In genomic region chr7:108972273-108972672, GRCm38 (mm10) we compare ENCODE assay signal across 10 mouse cellular contexts. TPM values are rescaled to one million over a fixed set of nuclear protein-coding genes. Genes with fewer than 3 reads are reported as not detected.
A peak's percentile ranks its signal among the peaks of the same experiment; 100 is the strongest.
DNase-seq lines count a peak whose midpoint lies in the region; ATAC-seq and TF ChIP-seq lines count a peak whose summit lies in the region.
"Had no signal": no experiment of that assay in that cellular context is flagged by ENCODE, and none has a peak within 500 bp of the region (broad histone marks: within the 10 kb centered on the region; RNA-seq: fewer than 3 reads in every experiment).

No protein-coding gene starts in this region.

- H3K9ac ChIP-seq in forebrain, embryonic 14.5 days (ENCODE audit: low read length) = no peak overlapping the region
- H3K9ac ChIP-seq in midbrain, postnatal 0 days (replicated peaks; ENCODE audit: low read length, poor library complexity, severe bottlenecking) = no peak overlapping the region
- H3K9ac ChIP-seq: stomach, embryonic 15.5 days had no signal

- ATAC-seq in forebrain, embryonic 14.5 days = peak; percentile 81
- ATAC-seq in midbrain, postnatal 0 days (ENCODE audit: low FRiP score) = peak; percentile 82
- ATAC-seq: CD4-positive, CD25-positive, alpha-beta regulatory T cell, adult 4 months had no signal

- no peaks in the 10 kb centered on the region for H3K27me3 ChIP-seq in forebrain, embryonic 14.5 days (replicated peaks; ENCODE audit: control insufficient read depth, insufficient read depth, low read length)
- H3K27me3 ChIP-seq in midbrain, postnatal 0 days (ENCODE audit: insufficient read depth, low read length) = peaks cover 13% of the 10 kb centered on the region; the same call in 1 of the 2 replicates
- H3K27me3 ChIP-seq: stomach, embryonic 15.5 days had no signal

- TF ChIP-seq CTCF in midbrain, postnatal 0 days (IDR thresholded peaks at IDR 0.05) = peak; percentile 1; the same call in 1 of the 2 replicates

- DNase-seq in layer of hippocampus, postnatal 10 days (ENCODE audit: low spot score in 2 of 2) = peak; percentile 50 to 55
- DNase-seq in layer of hippocampus, postnatal 25 days (ENCODE audit: extremely low spot score in 1 of 2, low spot score in 1 of 2) = no peak
- DNase-seq in cerebellum, adult 11 months = peak; percentile 67
- peak; percentile 81 for DNase-seq in forebrain, embryonic 14.5 days (ENCODE audit: low spot score)
- DNase-seq in midbrain, postnatal 0 days (ENCODE audit: low spot score) = peak; percentile 95
- DNase-seq in yolk sac, embryonic 10.5 days (ENCODE audit: low spot score) = no peak
- DNase-seq in heart, postnatal 4 days = no peak
- DNase-seq in kidney, postnatal 25 days = no peak

- 28% methylated on average over 6 of the region's 6 CpGs for WGBS in forebrain, embryonic 14.5 days
- 15% methylated on average over 6 of the region's 6 CpGs for WGBS in midbrain, postnatal 0 days

- no peak overlapping the region for H3K4me3 ChIP-seq in forebrain, embryonic 14.5 days (ENCODE audit: low read depth, low read length)
- H3K4me3 ChIP-seq in midbrain, postnatal 0 days (ENCODE audit: low read depth, low read length) = no peak overlapping the region
- H3K4me3 ChIP-seq: stomach, embryonic 15.5 days had no signal

- peaks cover 10% of the 10 kb centered on the region for H3K4me1 ChIP-seq in forebrain, embryonic 14.5 days (ENCODE audit: control insufficient read depth, insufficient read depth, low read length)
- peaks cover 12% of the 10 kb centered on the region for H3K4me1 ChIP-seq in midbrain, postnatal 0 days (ENCODE audit: insufficient read depth, low read length)
- H3K4me1 ChIP-seq: stomach, embryonic 15.5 days had no signal

- H3K27ac ChIP-seq in forebrain, embryonic 14.5 days (ENCODE audit: low read depth, low read length) = peak overlapping the region; percentile 55
- peak overlapping the region; percentile 66 for H3K27ac ChIP-seq in midbrain, postnatal 0 days (ENCODE audit: low read depth, low read length)
- H3K27ac ChIP-seq: stomach, embryonic 15.5 days had no signal

- 0 out of 2 replicates have a peak overlapping the region, but pooled peaks have one; percentile 7 for H3K4me2 ChIP-seq in forebrain, embryonic 14.5 days (ENCODE audit: low read length)
- H3K4me2 ChIP-seq in midbrain, postnatal 0 days (ENCODE audit: low read depth, low read length, poor library complexity, severe bottlenecking) = no peak overlapping the region
- H3K4me2 ChIP-seq: stomach, embryonic 15.5 days had no signal

- H3K36me3 ChIP-seq in forebrain, embryonic 14.5 days (ENCODE audit: control insufficient read depth, insufficient read depth, low read length) = no peaks in the 10 kb centered on the region
- H3K36me3 ChIP-seq in midbrain, postnatal 0 days (ENCODE audit: insufficient read depth, low read length) = no peaks in the 10 kb centered on the region
- H3K36me3 ChIP-seq: stomach, embryonic 15.5 days had no signal

- H3K9me3 ChIP-seq in forebrain, embryonic 14.5 days (replicated peaks; ENCODE audit: control insufficient read depth, low read length) = no peaks in the 10 kb centered on the region
- no peaks in the 10 kb centered on the region for H3K9me3 ChIP-seq in midbrain, postnatal 0 days (ENCODE audit: low read length)
- H3K9me3 ChIP-seq: stomach, embryonic 15.5 days had no signal

RNA-seq across cellular contexts. Expression of gene Tub, which starts 22.1 kb away (rescaled TPM):
- total RNA-seq in layer of hippocampus, postnatal 10 days (2021) = 100 to 1,000 TPM; 162 to 173 TPM
- total RNA-seq in layer of hippocampus, postnatal 25 days (2021) = 100 to 1,000 TPM; 159 to 187 TPM
- 28.6 and 35.1 TPM in 2 replicates for polyA plus RNA-seq in forebrain, embryonic 14.5 days (2014; fragmentation: Nextera tagmentation; extraction: Ambion mirVana)
- 159 and 207 TPM in 2 replicates for total RNA-seq in midbrain, postnatal 0 days (2014; rRNA removed)
- polyA plus RNA-seq in midbrain, postnatal 0 days (2015; fragmentation: Nextera tagmentation; extraction: Ambion mirVana) = 42.8 and 44.3 TPM in 2 replicates
- under 1 TPM; 0.81 to 0.83 TPM for total RNA-seq in heart, postnatal 4 days (2021)

RNA-seq across cellular contexts. Expression of gene Eif3f, which starts 38.1 kb away (rescaled TPM):
- 100 to 1,000 TPM; 121 to 130 TPM for total RNA-seq in layer of hippocampus, postnatal 10 days (2021)
- total RNA-seq in layer of hippocampus, postnatal 25 days (2021) = 10 to 100 TPM; 90.6 to 92.9 TPM
- polyA plus RNA-seq in forebrain, embryonic 14.5 days (2014; fragmentation: Nextera tagmentation; extraction: Ambion mirVana) = 70.8 and 91.0 TPM in 2 replicates
- 121 TPM in 2 replicates for total RNA-seq in midbrain, postnatal 0 days (2014; rRNA removed)
- 73.9 and 77.8 TPM in 2 replicates for polyA plus RNA-seq in midbrain, postnatal 0 days (2015; fragmentation: Nextera tagmentation; extraction: Ambion mirVana)
- 100 to 1,000 TPM; 126 to 127 TPM for total RNA-seq in heart, postnatal 4 days (2021)

RNA-seq across cellular contexts. Expression of gene Nlrp10, which starts 42.3 kb away (rescaled TPM):
- under 1 TPM; 0.29 to 0.43 TPM for total RNA-seq in layer of hippocampus, postnatal 10 days (2021)
- under 1 TPM; 0.49 to 0.52 TPM for total RNA-seq in layer of hippocampus, postnatal 25 days (2021)
- polyA plus RNA-seq in forebrain, embryonic 14.5 days (2014; fragmentation: Nextera tagmentation; extraction: Ambion mirVana) = not detected in 2 replicates
- total RNA-seq in midbrain, postnatal 0 days (2014; rRNA removed) = 0.22 TPM in 1 of 2 replicates, not detected in the other
- not detected in 2 replicates for polyA plus RNA-seq in midbrain, postnatal 0 days (2015; fragmentation: Nextera tagmentation; extraction: Ambion mirVana)
- 10 to 100 TPM; 16.4 to 17.6 TPM for total RNA-seq in heart, postnatal 4 days (2021)

Comparison
In these comparisons a context has a peak if more than half of its experiments do, and no peak if none do; other contexts are left out.
1. DNase-seq: peak in layer of hippocampus, postnatal 10 days (2 of 2), cerebellum, adult 11 months (single experiment), forebrain, embryonic 14.5 days (single experiment) and midbrain, postnatal 0 days (single experiment); none in layer of hippocampus, postnatal 25 days (0 of 2), yolk sac, embryonic 10.5 days (single experiment), heart, postnatal 4 days (single experiment) and kidney, postnatal 25 days (0 of 2).
2. RNA of gene Tub, which starts 22.1 kb away (total RNA-seq): 159 to 187 TPM in layer of hippocampus, postnatal 25 days, 162 to 173 TPM in layer of hippocampus, postnatal 10 days and 159 to 207 TPM in midbrain, postnatal 0 days; 0.81 to 0.83 TPM in heart, postnatal 4 days; every median in the first group is over 10 times any median in the second.
3. RNA of gene Nlrp10, which starts 42.3 kb away (total RNA-seq): 16.4 to 17.6 TPM in heart, postnatal 4 days; 0.49 to 0.52 TPM in layer of hippocampus, postnatal 25 days, 0.29 to 0.43 TPM in layer of hippocampus, postnatal 10 days and 0.22 TPM in midbrain, postnatal 0 days; every median in the first group is over 10 times any median in the second.